Mouse (Mus musculus) neural tube, embryonic 15.5 days (tissue): ENCODE data around the gene Mrps14. TPM values are rescaled to one million over a fixed set of nuclear protein-coding genes. Genes with fewer than 3 reads are reported as not detected.

ENCODE experiments used
- ATAC-seq: fragments of 200-750 bp; cut with Nextera tagmentation; 2 replicates; pipeline ENCODE4 v1.8.0; 2017; ENCODE audit warnings: mild to moderate bottlenecking, moderate TSS enrichment, moderate library complexity; ENCODE audit not compliant: low FRiP score
- H3K27ac ChIP-seq: fragments of 300-500 bp; sonication (generic); replicated peaks from 2 replicates; pipeline ENCODE4 v1.5.1; 2015; ENCODE audit warnings: mild to moderate bottlenecking, inconsistent platforms
- H3K27me3 ChIP-seq: fragments of 300-500 bp; sonication (generic); replicated peaks from 2 replicates; pipeline ENCODE4 v1.6.1; 2015; ENCODE audit warnings: inconsistent platforms
- H3K36me3 ChIP-seq: fragments of 300-500 bp; sonication (generic); 2 replicates; pipeline ENCODE4 v1.6.1; 2015; ENCODE audit warnings: inconsistent platforms
- H3K4me1 ChIP-seq: fragments of 300-500 bp; sonication (generic); 2 replicates; pipeline ENCODE4 v1.6.1; 2015; ENCODE audit warnings: inconsistent platforms
- H3K4me2 ChIP-seq: fragments of 300-500 bp; sonication (generic); 2 replicates; pipeline ENCODE4 v1.6.1; 2015; ENCODE audit warnings: inconsistent platforms, mild to moderate bottlenecking, moderate library complexity
- H3K4me3 ChIP-seq: fragments of 300-500 bp; sonication (generic); replicated peaks from 2 replicates; pipeline ENCODE4 v1.5.1; 2015; ENCODE audit warnings: mild to moderate bottlenecking, inconsistent platforms
- H3K9ac ChIP-seq: fragments of 300-500 bp; sonication (generic); replicated peaks from 2 replicates; pipeline ENCODE4 v1.6.1; 2015; ENCODE audit warnings: mild to moderate bottlenecking, inconsistent platforms
- H3K9me3 ChIP-seq: fragments of 300-500 bp; sonication (generic); replicated peaks from 2 replicates; pipeline ENCODE4 v1.6.1; 2016; ENCODE audit warnings: inconsistent platforms
- WGBS: fragments of 180-500 bp; shearing (Covaris S2); methylation state at CpG from one replicate; pipeline ENCODE4 v1.1.7; 2015; ENCODE audit warnings: mixed read lengths; 5-methylcytosine and 5-hydroxymethylcytosine counted together
- polyA plus RNA-seq: library from polyadenylated mRNA; unstranded; fragments of >200 nt; fragmentation: Nextera tagmentation; extraction: Ambion mirVana; gene quantifications from 2 replicates; pipeline ENCODE4 v1.2.1, GENCODE M21; 2015

Gene Mrps14
- polyA plus RNA-seq, 1 experiment from 2014 or later: 130 TPM

GRCm38 (mm10) chr1:160205486-160205885, 10.5 kb downstream of the Mrps14 start:
- Histone ChIP-seq H3K4me1 (peaks cover 8% of the 10 kb centered on the region), H3K9me3 (no peaks in the 10 kb centered on the region), H3K36me3 (peaks cover 56% of the 10 kb centered on the region), H3K27me3 (no peaks in the 10 kb centered on the region), H3K27ac (no peak overlapping the region), H3K4me2 (no peak overlapping the region), H3K9ac (no peak overlapping the region), H3K4me3 (no peak overlapping the region)
- no peak for ATAC-seq

DNA sequence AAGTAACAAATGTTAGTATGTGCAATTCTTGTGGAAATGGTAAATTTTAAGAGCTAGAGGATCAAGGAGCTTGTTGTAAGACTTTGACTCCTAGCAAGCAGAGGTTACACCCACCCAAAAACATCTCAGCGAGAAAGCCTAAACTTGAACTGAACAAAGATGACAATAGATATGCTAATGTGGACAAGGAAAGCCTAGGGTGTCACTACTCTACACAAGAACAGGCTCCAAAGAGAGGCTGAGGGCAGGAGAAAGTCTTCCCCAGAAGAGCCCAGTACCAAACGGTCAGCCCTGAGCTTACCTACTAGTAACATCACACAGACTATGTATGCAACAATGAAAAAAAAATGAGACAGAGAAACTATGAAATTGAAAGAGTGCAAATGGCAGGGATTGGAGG, 14.8 kb downstream of the Mrps14 start:
- Histone ChIP-seq H3K9ac (no peak overlapping the region), H3K36me3 (peaks cover 28% of the 10 kb centered on the region), H3K27ac (no peak overlapping the region), H3K4me1 (peaks cover 28% of the 10 kb centered on the region), H3K4me3 (no peak overlapping the region), H3K27me3 (no peaks in the 10 kb centered on the region), H3K9me3 (no peaks in the 10 kb centered on the region), H3K4me2 (peak overlapping the region; percentile 22)
- ATAC-seq: no peak
- WGBS: 27% methylated on average over 2 of the region's 2 CpGs

GRCm38 (mm10) chr1:160210566-160210965, 15.6 kb downstream of the Mrps14 start:
- Histone ChIP-seq H3K36me3 (peaks cover 22% of the 10 kb centered on the region), H3K4me2 (peak overlapping the region; percentile 61), H3K4me3 (peak overlapping the region; percentile 84), H3K4me1 (peaks cover 28% of the 10 kb centered on the region), H3K9ac (no peak overlapping the region), H3K27ac (no peak overlapping the region), H3K9me3 (no peaks in the 10 kb centered on the region), H3K27me3 (no peaks in the 10 kb centered on the region)
- WGBS: 65% methylated on average over 3 of the region's 3 CpGs
- ATAC-seq: no peak

DNA sequence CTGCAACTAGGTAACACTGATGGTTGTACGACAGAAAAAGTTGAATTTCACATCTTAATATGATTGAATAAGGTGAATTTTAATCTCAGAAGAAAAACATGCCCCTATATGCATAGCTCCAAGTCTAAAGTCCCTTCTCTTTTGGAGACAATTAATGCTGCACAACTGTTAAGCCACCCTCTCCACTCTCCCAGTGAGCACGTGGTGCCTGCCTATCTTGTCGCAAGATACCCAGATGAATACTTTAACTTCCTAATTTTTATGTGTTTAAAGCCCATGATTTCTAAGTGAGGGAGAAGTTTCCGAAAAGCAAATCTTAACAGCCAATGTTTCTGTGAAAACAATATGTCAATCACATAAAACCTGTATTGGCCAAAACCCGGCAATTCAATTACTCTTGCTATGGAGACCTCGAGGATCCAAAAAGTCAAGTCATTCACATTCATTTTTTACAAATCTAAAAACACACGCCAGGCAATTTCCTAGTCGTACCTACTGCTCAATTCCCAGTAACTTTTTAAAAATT, 16.6 kb downstream of the Mrps14 start:
- Histone ChIP-seq H3K36me3 (peaks cover 13% of the 10 kb centered on the region), H3K9ac (peak overlapping the region; percentile 71), H3K4me3 (peak overlapping the region; percentile 84), H3K4me2 (peak overlapping the region; percentile 61), H3K27me3 (no peaks in the 10 kb centered on the region), H3K4me1 (peaks cover 28% of the 10 kb centered on the region), H3K9me3 (no peaks in the 10 kb centered on the region), H3K27ac (peak overlapping the region; percentile 99)
- ATAC-seq: no peak
- WGBS: 3% methylated on average over 8 of the region's 8 CpGs

DNA sequence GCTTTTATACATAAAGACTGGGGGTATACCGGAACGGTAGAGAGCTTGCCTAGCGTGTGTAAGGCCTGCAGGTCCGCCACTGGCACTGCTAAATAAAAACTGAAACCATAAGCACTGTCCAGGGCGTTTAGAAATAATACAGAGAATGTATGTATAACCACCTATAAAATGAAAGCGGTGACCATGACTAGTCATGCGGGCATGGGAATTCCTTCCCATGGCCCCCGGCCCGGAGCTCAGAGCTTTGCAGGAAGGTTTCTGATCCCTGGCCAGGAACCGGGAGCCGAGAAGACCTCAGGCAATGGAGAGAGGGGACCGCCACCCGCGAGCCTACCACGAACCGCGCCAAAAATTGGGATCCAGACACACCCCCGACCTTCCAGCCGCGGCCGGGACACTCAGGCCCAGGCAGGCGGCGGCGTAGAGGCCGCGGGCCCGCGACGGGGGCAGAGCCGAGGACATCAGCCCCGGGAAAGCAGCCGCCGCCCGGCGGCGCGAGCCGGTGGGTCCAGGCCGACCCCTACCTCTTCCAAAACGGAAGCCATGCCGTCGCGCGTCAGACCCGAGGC, 17.2 kb downstream of the Mrps14 start:
- under 1% methylated on average over 45 of the region's 45 CpGs for WGBS
- Histone ChIP-seq H3K4me2 (peak overlapping the region; percentile 61), H3K27me3 (no peaks in the 10 kb centered on the region), H3K9me3 (no peaks in the 10 kb centered on the region), H3K4me3 (peak overlapping the region; percentile 84), H3K4me1 (peaks cover 28% of the 10 kb centered on the region), H3K27ac (peak overlapping the region; percentile 99), H3K9ac (peak overlapping the region; percentile 71), H3K36me3 (peaks cover 7% of the 10 kb centered on the region)
- peak; percentile 3; the same call in 1 of the 2 replicates for ATAC-seq

- Histone ChIP-seq H3K4me1 (peaks cover 28% of the 10 kb centered on the region), H3K27me3 (no peaks in the 10 kb centered on the region), H3K9me3 (no peaks in the 10 kb centered on the region), H3K27ac (peak within 1 kb of the TSS; percentile 99), H3K4me3 (peak within 1 kb of the TSS; percentile 84), H3K9ac (peak within 1 kb of the TSS; percentile 80), H3K4me2 (peak within 1 kb of the TSS; percentile 68), H3K36me3 (no peaks in the 10 kb centered on the region)
- peak; percentile 98 for ATAC-seq
- WGBS: under 1% methylated on average over 76 of the region's 76 CpGs
Observed at GRCm38 (mm10) chr1:160212703-160213669, 18.0 kb downstream of the Mrps14 start, which contains the start of gene Cacybp. Gene Cacybp, minus strand, starts transcription at chr1:160212875.

GRCm38 (mm10) chr1:160214171-160214570, 19.2 kb downstream of the Mrps14 start:
- ATAC-seq: no peak
- H3K9me3 ChIP-seq: no peaks in the 10 kb centered on the region
- H3K4me3 ChIP-seq: no peak overlapping the region
- H3K4me2 ChIP-seq: peak overlapping the region; percentile 68; the same call in 1 of the 2 replicates
- H3K9ac ChIP-seq: no peak overlapping the region
- H3K27ac ChIP-seq: peak overlapping the region; percentile 99
- no peaks in the 10 kb centered on the region for H3K27me3 ChIP-seq
- WGBS: 59% methylated on average over 7 of the region's 7 CpGs
- H3K36me3 ChIP-seq: no peaks in the 10 kb centered on the region
- peaks cover 28% of the 10 kb centered on the region for H3K4me1 ChIP-seq

DNA sequence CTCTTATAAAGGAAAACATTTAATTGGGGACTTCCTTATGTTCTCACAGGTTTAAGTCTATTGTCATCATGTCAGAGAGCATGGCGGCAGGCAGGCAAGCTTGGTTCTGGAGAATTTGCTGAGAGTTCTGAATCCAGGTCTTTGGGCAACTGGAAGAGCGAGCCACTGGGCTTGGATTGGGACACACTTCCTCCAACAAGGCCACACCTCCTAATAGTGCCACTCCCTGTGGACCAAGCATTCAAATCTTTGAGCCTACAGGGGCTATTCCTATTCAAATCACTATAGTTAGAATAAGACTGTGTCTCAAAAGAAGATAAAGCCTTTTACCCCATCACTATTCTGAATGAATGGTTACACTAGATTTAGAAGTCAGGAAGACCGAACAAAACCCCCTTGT, 22.9 kb downstream of the Mrps14 start:
- H3K9me3 ChIP-seq: no peaks in the 10 kb centered on the region
- H3K4me3 ChIP-seq: no peak overlapping the region
- no peaks in the 10 kb centered on the region for H3K36me3 ChIP-seq
- 88% methylated on average over 3 of the region's 3 CpGs for WGBS
- no peak overlapping the region for H3K4me2 ChIP-seq
- no peak overlapping the region for H3K9ac ChIP-seq
- H3K27ac ChIP-seq: no peak overlapping the region
- H3K4me1 ChIP-seq: peaks cover 8% of the 10 kb centered on the region; the same call in 1 of the 2 replicates
- ATAC-seq: no peak
- H3K27me3 ChIP-seq: no peaks in the 10 kb centered on the region

- Histone ChIP-seq H3K36me3 (peaks cover 25% of the 10 kb centered on the region), H3K4me1 (no peaks in the 10 kb centered on the region), H3K4me3 (no peak overlapping the region), H3K27me3 (no peaks in the 10 kb centered on the region), H3K27ac (no peak overlapping the region), H3K9ac (no peak overlapping the region), H3K9me3 (no peaks in the 10 kb centered on the region), H3K4me2 (no peak overlapping the region)
- WGBS: 78% methylated on average over 2 of the region's 2 CpGs
- ATAC-seq: no peak
Observed at GRCm38 (mm10) chr1:160224093-160224492, 29.1 kb downstream of the Mrps14 start.

- Histone ChIP-seq H3K4me1 (no peaks in the 10 kb centered on the region), H3K27me3 (no peaks in the 10 kb centered on the region), H3K9me3 (no peaks in the 10 kb centered on the region), H3K27ac (no peak overlapping the region), H3K4me3 (no peak overlapping the region), H3K4me2 (no peak overlapping the region), H3K9ac (no peak overlapping the region), H3K36me3 (peaks cover 25% of the 10 kb centered on the region)
- WGBS: 91% methylated on average over 4 of the region's 4 CpGs
- ATAC-seq: no peak
Observed at GRCm38 (mm10) chr1:160227196-160227595, 32.2 kb downstream of the Mrps14 start.

DNA sequence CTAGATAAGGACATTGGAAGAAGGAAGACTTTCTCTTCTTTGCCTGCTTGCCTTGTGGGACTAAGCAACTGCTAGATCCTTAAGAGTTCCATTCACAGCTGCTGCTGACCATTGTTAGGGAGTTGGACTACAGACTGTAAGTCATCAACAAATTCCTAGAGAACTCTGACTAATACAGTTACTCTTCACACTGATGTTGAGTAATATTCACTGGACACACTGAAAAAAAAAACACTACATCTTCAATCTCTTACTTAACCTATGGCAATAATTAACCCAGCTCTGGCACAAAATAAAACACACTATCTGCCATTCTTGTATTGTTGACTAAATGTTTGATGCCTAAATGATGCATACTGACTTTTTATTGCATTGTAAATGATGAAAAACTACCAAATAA, 32.8 kb downstream of the Mrps14 start:
- no peaks in the 10 kb centered on the region for H3K9me3 ChIP-seq
- no peak overlapping the region for H3K4me3 ChIP-seq
- no peak overlapping the region for H3K27ac ChIP-seq
- no peaks in the 10 kb centered on the region for H3K4me1 ChIP-seq
- no peak overlapping the region for H3K9ac ChIP-seq
- ATAC-seq: no peak
- peaks cover 25% of the 10 kb centered on the region for H3K36me3 ChIP-seq
- no peaks in the 10 kb centered on the region for H3K27me3 ChIP-seq
- H3K4me2 ChIP-seq: no peak overlapping the region

GRCm38 (mm10) chr1:160231013-160231412, 36.0 kb downstream of the Mrps14 start:
- no peaks in the 10 kb centered on the region for H3K4me1 ChIP-seq
- H3K9ac ChIP-seq: no peak overlapping the region
- no peaks in the 10 kb centered on the region for H3K27me3 ChIP-seq
- no peak for ATAC-seq
- no peak overlapping the region for H3K27ac ChIP-seq
- H3K4me3 ChIP-seq: no peak overlapping the region
- no peaks in the 10 kb centered on the region for H3K9me3 ChIP-seq
- peaks cover 9% of the 10 kb centered on the region; the same call in 1 of the 2 replicates for H3K36me3 ChIP-seq
- WGBS: 47% methylated on average over 4 of the region's 4 CpGs
- H3K4me2 ChIP-seq: no peak overlapping the region
